Mouse (Mus musculus) stomach, embryonic 16.5 days (tissue): ENCODE measurements around the gene Krtap4-9. TPM values are rescaled to one million over a fixed set of nuclear protein-coding genes. Genes with fewer than 3 reads are reported as not detected.
"Not testable (repeated sequence)": the region's sequence is repeated elsewhere in the genome, so short reads cannot be mapped to it uniquely, and the experiment has no call there.

ENCODE experiments used
- ATAC-seq: fragments of 200-750 bp; cut with Nextera tagmentation; 2 replicates; pipeline ENCODE4 v1.8.0; 2017; ENCODE audit warnings: moderate number of reproducible peaks, moderate TSS enrichment; ENCODE audit not compliant: insufficient read depth, low FRiP score
- H3K27ac ChIP-seq: fragments of 300-500 bp; sonication (generic); 2 replicates; pipeline ENCODE4 v1.5.1; 2014; ENCODE audit warnings: low read length
- H3K27me3 ChIP-seq: fragments of 300-500 bp; sonication (generic); 2 replicates; pipeline ENCODE4 v1.6.1; 2014; ENCODE audit warnings: low read length, control low read depth, mixed read lengths; ENCODE audit not compliant: control insufficient read depth, insufficient read depth
- H3K36me3 ChIP-seq: fragments of 300-500 bp; sonication (generic); 2 replicates; pipeline ENCODE4 v1.6.1; 2014; ENCODE audit warnings: low read length; ENCODE audit not compliant: control insufficient read depth, insufficient read depth
- H3K4me1 ChIP-seq: fragments of 300-500 bp; sonication (generic); 2 replicates; pipeline ENCODE4 v1.6.1; 2014; ENCODE audit warnings: low read length, control low read depth, mixed read lengths; ENCODE audit not compliant: control insufficient read depth, insufficient read depth
- H3K4me2 ChIP-seq: fragments of 300-500 bp; sonication (generic); 2 replicates; pipeline ENCODE4 v1.6.1; 2014; ENCODE audit warnings: low read depth, low read length, mixed read lengths
- H3K4me3 ChIP-seq: fragments of 300-500 bp; sonication (generic); replicated peaks from 2 replicates; pipeline ENCODE4 v1.5.1; 2014; ENCODE audit warnings: mild to moderate bottlenecking, low read length
- H3K9ac ChIP-seq: fragments of 300-500 bp; sonication (generic); 2 replicates; pipeline ENCODE4 v1.6.1; 2014; ENCODE audit warnings: low read length
- H3K9me3 ChIP-seq: fragments of 300-500 bp; sonication (generic); replicated peaks from 2 replicates; pipeline ENCODE4 v1.6.1; 2016; ENCODE audit warnings: low read length, control low read depth; ENCODE audit not compliant: control insufficient read depth
- WGBS: fragments of 180-500 bp; shearing (Covaris S2); extraction: QIAGEN DNeasy Blood & Tissue Kit; methylation state at CpG from one replicate; pipeline ENCODE4 v1.1.7; 2014; 5-methylcytosine and 5-hydroxymethylcytosine counted together
- polyA plus RNA-seq: library from polyadenylated mRNA; unstranded; fragments of >200 nt; fragmentation: Nextera tagmentation; extraction: Ambion mirVana; gene quantifications from 2 replicates; pipeline ENCODE4 v1.2.1, GENCODE M21; 2015

Gene Krtap4-9
- polyA plus RNA-seq, result not detected in 2 replicates

DNA sequence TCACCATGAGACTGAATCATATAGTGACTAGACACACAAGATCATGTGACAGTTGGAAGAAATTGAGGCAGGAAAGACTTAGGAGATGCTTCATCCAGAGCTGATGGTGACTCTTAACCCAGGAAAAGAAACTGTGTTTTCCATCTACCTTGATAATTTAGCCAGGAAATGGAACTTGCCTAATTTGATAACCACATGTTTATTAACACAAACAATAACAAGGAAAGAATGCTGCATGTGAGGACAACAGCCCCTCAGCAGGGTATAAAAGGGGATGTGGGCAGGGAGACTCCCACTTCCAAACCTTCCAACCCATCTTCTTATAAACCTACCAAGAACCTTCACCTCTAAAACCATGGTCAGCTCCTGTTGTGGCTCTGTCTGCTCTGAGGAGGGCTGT is at the start of gene Krtap4-9:
Gene Krtap4-9, plus strand, starts transcription at position 301 of the 400 bp plus-strand sequence.
- H3K27me3 ChIP-seq, ATAC-seq, H3K4me1 ChIP-seq, H3K27ac ChIP-seq, H3K9ac ChIP-seq, H3K36me3 ChIP-seq, H3K4me3 ChIP-seq, H3K9me3 ChIP-seq, H3K4me2 ChIP-seq: not testable (repeated sequence)

DNA sequence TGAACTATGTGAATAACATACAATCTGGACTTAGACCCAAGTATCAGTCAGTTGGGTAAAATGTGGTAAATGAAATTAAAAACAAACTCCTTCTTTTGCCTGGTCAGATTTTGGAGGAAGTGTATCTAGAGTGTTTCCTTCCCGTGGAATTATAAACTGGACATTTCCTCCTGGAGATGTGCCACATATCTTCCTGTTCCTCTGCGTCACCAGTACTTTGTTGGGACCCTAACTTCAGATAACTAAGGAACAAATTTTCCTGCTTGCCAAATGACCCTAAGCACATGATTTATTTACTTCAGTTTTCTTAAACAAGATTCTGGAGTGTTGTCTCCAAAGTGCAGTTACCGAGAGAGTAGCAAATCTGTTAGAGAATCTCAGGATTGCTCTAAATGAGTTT is 41.0 kb upstream of the Krtap4-9 start:
- Histone ChIP-seq H3K9ac (no peak overlapping the region), H3K27me3 (no peaks in the 10 kb centered on the region), H3K36me3 (no peaks in the 10 kb centered on the region), H3K4me1 (no peaks in the 10 kb centered on the region), H3K4me2 (no peak overlapping the region), H3K27ac (no peak overlapping the region), H3K9me3 (no peaks in the 10 kb centered on the region), H3K4me3 (no peak overlapping the region)
- 61% methylated on average over 3 of the region's 3 CpGs for WGBS
- ATAC-seq, result no peak

DNA sequence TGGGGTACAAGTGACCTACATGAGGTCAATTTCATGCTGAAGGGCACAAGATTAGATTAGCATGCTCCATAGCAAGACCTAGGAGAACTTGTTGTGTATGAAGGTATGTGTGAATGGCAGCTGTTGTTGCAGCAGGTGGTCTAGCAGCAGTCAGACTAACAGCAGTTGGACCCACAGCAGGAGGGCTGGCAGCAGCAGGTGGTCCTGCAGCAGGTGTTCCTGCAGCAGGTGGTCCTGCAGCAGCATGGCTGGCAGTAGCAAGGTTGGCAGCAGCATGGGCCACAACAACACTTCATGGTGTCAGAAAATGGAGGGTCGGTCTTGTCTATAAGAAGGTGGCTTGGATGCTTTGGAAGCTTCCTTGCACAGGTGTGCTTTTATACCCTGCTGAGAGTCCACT is 26.1 kb upstream of the Krtap4-9 start:
- H3K4me3 ChIP-seq, result no peak overlapping the region
- no peaks in the 10 kb centered on the region for H3K4me1 ChIP-seq
- H3K4me2 ChIP-seq, result no peak overlapping the region
- no peaks in the 10 kb centered on the region for H3K27me3 ChIP-seq
- H3K36me3 ChIP-seq, result no peaks in the 10 kb centered on the region
- H3K9ac ChIP-seq, result no peak overlapping the region
- H3K9me3 ChIP-seq, result no peaks in the 10 kb centered on the region
- H3K27ac ChIP-seq, result no peak overlapping the region
- 85% methylated on average over 1 of the region's 1 CpGs for WGBS
- no peak for ATAC-seq

DNA sequence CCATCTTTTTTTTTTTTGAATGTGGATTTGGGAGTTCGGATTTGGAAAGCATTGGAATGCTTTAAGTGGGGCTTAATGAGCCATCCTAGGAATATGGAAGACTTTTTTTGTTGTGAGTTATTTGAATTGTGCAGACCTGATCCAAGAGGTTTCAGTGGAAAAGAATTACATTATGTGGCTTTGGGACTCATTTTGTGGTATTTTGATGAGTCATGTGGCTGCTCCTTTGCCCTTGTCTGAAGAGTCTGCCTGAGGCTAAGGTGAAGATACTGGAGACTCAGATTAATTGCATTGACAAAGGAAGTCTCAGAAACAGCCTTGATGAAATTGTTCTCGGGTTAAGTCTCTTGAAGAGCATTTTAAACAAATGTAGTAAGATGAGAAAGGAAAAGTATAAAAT is 16.6 kb upstream of the Krtap4-9 start:
- ATAC-seq, result no peak
- Histone ChIP-seq H3K9ac (no peak overlapping the region), H3K4me3 (no peak overlapping the region), H3K4me1 (no peaks in the 10 kb centered on the region), H3K9me3 (no peaks in the 10 kb centered on the region), H3K4me2 (no peak overlapping the region), H3K27me3 (no peaks in the 10 kb centered on the region), H3K27ac (no peak overlapping the region), H3K36me3 (no peaks in the 10 kb centered on the region)
- WGBS, result 62% methylated on average over 2 of the region's 2 CpGs

DNA sequence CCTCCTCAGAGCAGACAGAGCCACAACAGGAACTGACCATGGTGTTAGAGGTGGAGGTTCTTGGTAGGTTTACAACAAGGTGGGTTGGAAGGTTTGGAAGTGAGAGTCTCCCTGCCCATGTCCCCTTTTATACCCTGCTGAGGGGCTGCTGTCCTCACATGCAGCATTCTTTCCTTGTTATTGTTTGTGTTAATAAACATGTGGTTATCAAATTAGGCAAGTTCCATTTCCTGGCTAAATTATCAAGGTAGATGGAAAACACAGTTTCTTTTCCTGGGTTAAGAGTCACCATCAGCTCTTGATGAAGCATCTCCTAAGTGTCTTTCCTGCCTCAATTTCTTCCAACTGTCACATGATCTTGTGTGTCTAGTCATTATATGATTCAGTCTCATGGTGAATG is 12.2 kb upstream of the Krtap4-9 start, which contains the start of gene Gm11595:
Gene Gm11595, minus strand, starts transcription at position 101 of the 400 bp plus-strand sequence.
- H3K36me3 ChIP-seq, H3K27me3 ChIP-seq, H3K4me3 ChIP-seq, H3K27ac ChIP-seq, ATAC-seq, H3K9ac ChIP-seq, H3K4me1 ChIP-seq, H3K4me2 ChIP-seq, H3K9me3 ChIP-seq: not testable (repeated sequence)

DNA sequence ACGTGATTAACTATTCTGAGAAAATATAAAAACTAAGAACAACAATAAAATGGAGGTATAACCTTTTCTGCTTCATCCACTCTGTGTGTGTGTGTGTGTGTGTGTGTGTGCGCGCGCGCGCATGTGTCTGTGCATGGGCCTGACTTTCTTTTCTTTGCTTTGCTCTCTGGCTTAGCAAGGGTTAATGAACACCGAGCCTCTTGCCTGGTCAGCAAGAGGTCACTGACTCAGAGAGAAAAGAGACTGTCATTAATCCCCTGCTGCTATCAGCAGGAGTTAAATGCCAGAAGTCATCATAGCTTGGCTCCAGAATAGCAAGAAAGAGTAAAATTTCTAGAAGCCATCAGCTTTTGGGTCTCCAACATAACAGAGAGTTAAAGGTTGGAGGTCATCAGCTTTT is 6.6 kb upstream of the Krtap4-9 start:
- H3K4me1 ChIP-seq, result no peaks in the 10 kb centered on the region
- H3K4me3 ChIP-seq, result no peak overlapping the region
- H3K9ac ChIP-seq, result no peak overlapping the region
- no peak overlapping the region for H3K4me2 ChIP-seq
- H3K36me3 ChIP-seq, result no peaks in the 10 kb centered on the region
- no peaks in the 10 kb centered on the region for H3K9me3 ChIP-seq
- no peak overlapping the region for H3K27ac ChIP-seq
- H3K27me3 ChIP-seq, result no peaks in the 10 kb centered on the region
- WGBS, result 61% methylated on average over 7 of the region's 7 CpGs
- ATAC-seq, result no peak

DNA sequence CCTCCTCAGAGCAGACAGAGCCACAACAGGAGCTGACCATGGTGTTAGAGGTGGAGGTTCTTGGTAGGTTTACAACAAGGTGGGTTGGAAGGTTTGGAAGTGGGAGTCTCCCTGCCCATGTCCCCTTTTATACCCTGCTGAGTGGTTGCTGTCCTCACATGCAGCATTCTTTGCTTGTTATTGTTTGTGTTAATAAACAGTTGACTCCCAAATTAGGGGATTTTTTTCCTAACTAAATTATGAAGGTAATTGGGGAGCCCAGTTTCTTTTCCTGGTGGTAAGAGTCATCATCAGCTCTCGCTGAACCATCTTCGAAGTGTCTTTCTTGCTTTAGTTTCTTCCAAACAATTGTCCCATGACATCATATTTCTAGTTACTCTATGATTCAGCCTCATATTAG is 4.4 kb upstream of the Krtap4-9 start, which contains the start of gene Krtap4-8:
Gene Krtap4-8, minus strand, starts transcription at position 101 of the 400 bp plus-strand sequence.
- no peaks in the 10 kb centered on the region for H3K4me1 ChIP-seq
- WGBS, result 93% methylated on average over 2 of the region's 2 CpGs
- no peak within 1 kb of the TSS for H3K27ac ChIP-seq
- H3K36me3 ChIP-seq, result no peaks in the 10 kb centered on the region
- no peak within 1 kb of the TSS for H3K4me3 ChIP-seq
- H3K9ac ChIP-seq, result no peak within 1 kb of the TSS
- no peak for ATAC-seq
- no peak within 1 kb of the TSS for H3K4me2 ChIP-seq
- H3K27me3 ChIP-seq, result no peaks in the 10 kb centered on the region
- H3K9me3 ChIP-seq, result no peaks in the 10 kb centered on the region

DNA sequence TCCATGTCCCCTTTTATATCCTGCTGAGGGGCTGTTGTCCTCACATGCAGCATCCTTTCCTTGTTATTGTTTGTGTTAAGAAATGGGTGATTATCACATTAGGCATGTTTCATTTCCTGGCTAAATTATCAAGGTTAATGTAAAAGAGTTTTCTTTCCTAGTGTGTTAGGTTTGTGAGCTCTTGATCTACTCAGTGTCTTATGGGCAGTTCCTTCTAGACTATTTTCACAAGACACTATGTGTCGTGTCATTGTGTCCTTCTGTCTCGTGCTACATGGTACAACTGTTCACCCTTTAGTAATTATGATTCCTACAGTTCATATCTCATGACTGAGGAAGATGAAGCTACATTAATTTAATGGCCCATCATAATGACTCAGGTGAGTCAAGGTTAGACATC is 8.4 kb downstream of the Krtap4-9 start, which contains the start of gene Gm11596:
Gene Gm11596, minus strand, starts transcription at position 101 of the 400 bp plus-strand sequence.
- no peaks in the 10 kb centered on the region for H3K27me3 ChIP-seq
- ATAC-seq, result no peak
- no peak within 1 kb of the TSS for H3K9ac ChIP-seq
- no peak within 1 kb of the TSS for H3K4me3 ChIP-seq
- no peaks in the 10 kb centered on the region for H3K36me3 ChIP-seq
- 77% methylated on average over 2 of the region's 2 CpGs for WGBS
- no peak within 1 kb of the TSS for H3K4me2 ChIP-seq
- no peaks in the 10 kb centered on the region for H3K9me3 ChIP-seq
- no peaks in the 10 kb centered on the region for H3K4me1 ChIP-seq
- no peak within 1 kb of the TSS for H3K27ac ChIP-seq

DNA sequence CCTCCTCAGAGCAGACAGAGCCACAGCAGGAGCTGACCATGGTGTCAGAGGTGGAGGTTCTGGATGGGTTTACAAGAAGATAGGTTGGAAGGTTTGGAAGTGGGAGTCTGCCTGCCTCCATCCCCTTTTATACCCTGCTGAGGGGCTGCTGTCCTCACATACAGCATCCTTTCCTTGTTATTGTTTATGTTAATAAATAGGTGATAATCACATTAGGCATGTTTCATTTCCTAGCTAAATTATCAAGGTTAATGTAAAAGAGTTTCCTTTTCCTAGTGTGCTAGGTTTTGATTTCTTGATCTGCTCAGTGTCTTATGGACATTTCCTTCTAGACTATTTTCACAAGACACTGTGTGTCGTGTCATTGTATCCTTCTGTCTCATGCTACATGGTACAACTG is 13.8 kb downstream of the Krtap4-9 start, which contains the start of gene Gm11569:
Gene Gm11569, minus strand, starts transcription at position 101 of the 400 bp plus-strand sequence.
- not testable (repeated sequence) for H3K27me3 ChIP-seq, H3K36me3 ChIP-seq, ATAC-seq, H3K4me1 ChIP-seq, H3K4me3 ChIP-seq, H3K27ac ChIP-seq, H3K9ac ChIP-seq, H3K9me3 ChIP-seq, H3K4me2 ChIP-seq
- no CpG with 5 or more reads among the region's 1 CpGs for WGBS

DNA sequence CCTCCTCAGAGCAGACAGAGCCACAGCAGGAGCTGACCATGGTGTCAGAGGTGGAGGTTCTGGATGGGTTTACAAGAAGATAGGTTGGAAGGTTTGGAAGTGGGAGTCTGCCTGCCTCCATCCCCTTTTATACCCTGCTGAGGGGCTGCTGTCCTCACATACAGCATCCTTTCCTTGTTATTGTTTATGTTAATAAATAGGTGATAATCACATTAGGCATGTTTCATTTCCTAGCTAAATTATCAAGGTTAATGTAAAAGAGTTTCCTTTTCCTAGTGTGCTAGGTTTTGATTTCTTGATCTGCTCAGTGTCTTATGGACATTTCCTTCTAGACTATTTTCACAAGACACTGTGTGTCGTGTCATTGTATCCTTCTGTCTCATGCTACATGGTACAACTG is 19.3 kb downstream of the Krtap4-9 start, which contains the start of gene Gm11554:
Gene Gm11554, minus strand, starts transcription at position 101 of the 400 bp plus-strand sequence.
- not testable (repeated sequence) for H3K9me3 ChIP-seq, ATAC-seq, H3K27me3 ChIP-seq, H3K27ac ChIP-seq, H3K4me1 ChIP-seq, H3K4me2 ChIP-seq, H3K9ac ChIP-seq, H3K36me3 ChIP-seq, H3K4me3 ChIP-seq
- no CpG with 5 or more reads among the region's 1 CpGs for WGBS
